Mouse (Mus musculus): ENCODE results near the gene Hemgn.

- TF ChIP-seq POLR2A (IDR thresholded peaks at IDR 0.05; ENCODE audit: borderline replicate concordance, control insufficient read depth, low read depth, low read length) (no peak), CTCF (IDR thresholded peaks at IDR 0.05; ENCODE audit: control insufficient read depth, insufficient read depth, low read length) (no peak)
Observed at GRCm38 (mm10) chr4:46388556-46388955, 24.8 kb downstream of the Hemgn start.

Data from bone marrow, adult 2 months (tissue).